Mouse (Mus musculus): Measurements from ENCODE around the gene Rap1gap2. TPM values are rescaled to one million over a fixed set of nuclear protein-coding genes. Genes with fewer than 3 reads are reported as not detected.

Gene Rap1gap2
- polyA plus RNA-seq, 1 experiment from 2014 or later = 3.4 TPM

GRCm38 (mm10) chr11:74648676-74649075 is 38.0 kb upstream of the Rap1gap2 start:
- ATAC-seq (ENCODE audit: low read depth) (peak; percentile 16; the same call in 1 of the 2 replicates), DNase-seq (ENCODE audit: low spot score) (no peak)
- 3% methylated on average over 1 of the region's 1 CpGs for whole genome bisulfite sequencing
- H3K36me3 ChIP-seq (ENCODE audit: control insufficient read depth, insufficient read depth, low read length) = no peaks in the 10 kb centered on the region
- H3K4me3 ChIP-seq (ENCODE audit: low read depth, low read length) = peak overlapping the region; percentile 98
- peak overlapping the region; percentile 82 for H3K4me2 ChIP-seq (ENCODE audit: low read depth, low read length)
- H3K9me3 ChIP-seq (ENCODE audit: control insufficient read depth, low read length) = no peaks in the 10 kb centered on the region
- no peaks in the 10 kb centered on the region for H3K27me3 ChIP-seq (replicated peaks; ENCODE audit: control insufficient read depth, insufficient read depth, low read length)
- peak overlapping the region; percentile 63 for H3K27ac ChIP-seq (replicated peaks; ENCODE audit: low read depth, low read length)
- H3K4me1 ChIP-seq (ENCODE audit: control insufficient read depth, insufficient read depth, low read length) = peaks cover 20% of the 10 kb centered on the region
- peak overlapping the region; percentile 89 for H3K9ac ChIP-seq (ENCODE audit: low read depth, low read length)

DNA sequence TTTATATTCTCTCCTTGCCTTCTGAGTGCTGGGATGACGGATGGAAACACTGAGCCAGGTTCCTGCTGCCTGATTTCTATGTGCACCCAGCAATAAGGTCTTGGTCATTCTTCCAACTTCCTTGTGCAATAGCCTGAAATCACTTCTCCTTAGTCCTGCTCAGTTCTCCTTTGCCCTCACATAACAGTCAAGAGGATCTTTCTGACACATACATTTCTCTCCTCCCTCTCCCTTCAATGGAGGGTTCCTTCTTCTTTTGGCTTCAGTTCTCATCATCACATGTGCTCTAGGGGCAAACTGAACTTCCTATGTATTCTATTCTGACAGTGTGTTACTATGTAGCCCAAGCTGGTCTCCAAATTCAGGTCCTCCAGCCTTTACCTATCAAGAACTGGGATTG is 37.3 kb upstream of the Rap1gap2 start:
- Histone ChIP-seq H3K4me2 (ENCODE audit: low read depth, low read length) (no peak overlapping the region), H3K9ac (ENCODE audit: low read depth, low read length) (no peak overlapping the region), H3K36me3 (ENCODE audit: control insufficient read depth, insufficient read depth, low read length) (no peaks in the 10 kb centered on the region), H3K27ac (replicated peaks; ENCODE audit: low read depth, low read length) (no peak overlapping the region), H3K4me1 (ENCODE audit: control insufficient read depth, insufficient read depth, low read length) (peaks cover 17% of the 10 kb centered on the region), H3K27me3 (replicated peaks; ENCODE audit: control insufficient read depth, insufficient read depth, low read length) (no peaks in the 10 kb centered on the region), H3K4me3 (ENCODE audit: low read depth, low read length) (no peak overlapping the region), H3K9me3 (ENCODE audit: control insufficient read depth, low read length) (no peaks in the 10 kb centered on the region)
- no peak for ATAC-seq (ENCODE audit: low read depth)
- WGBS = 89% methylated on average over 1 of the region's 1 CpGs
- DNase-seq (ENCODE audit: low spot score) = no peak

GRCm38 (mm10) chr11:74639628-74640027 is 28.9 kb upstream of the Rap1gap2 start:
- WGBS = 75% methylated on average over 1 of the region's 1 CpGs

GRCm38 (mm10) chr11:74638791-74639411 is 28.2 kb upstream of the Rap1gap2 start:
- H3K27me3 ChIP-seq (replicated peaks; ENCODE audit: control insufficient read depth, insufficient read depth, low read length) = no peaks in the 10 kb centered on the region
- no peaks in the 10 kb centered on the region for H3K9me3 ChIP-seq (ENCODE audit: control insufficient read depth, low read length)
- H3K9ac ChIP-seq (ENCODE audit: low read depth, low read length) = peak overlapping the region; percentile 69
- H3K4me2 ChIP-seq (ENCODE audit: low read depth, low read length) = peak overlapping the region; percentile 62
- DNase-seq (ENCODE audit: low spot score) = no peak
- peak; percentile 30 for ATAC-seq (ENCODE audit: low read depth)
- H3K4me3 ChIP-seq (ENCODE audit: low read depth, low read length) = peak overlapping the region; percentile 57
- peaks cover 10% of the 10 kb centered on the region for H3K4me1 ChIP-seq (ENCODE audit: control insufficient read depth, insufficient read depth, low read length)
- no peaks in the 10 kb centered on the region for H3K36me3 ChIP-seq (ENCODE audit: control insufficient read depth, insufficient read depth, low read length)
- peak overlapping the region; percentile 84 for H3K27ac ChIP-seq (replicated peaks; ENCODE audit: low read depth, low read length)
- 7% methylated on average over 9 of the region's 9 CpGs for WGBS

More at GRCm38 (mm10) chr11:74639628-74640027, 28.9 kb upstream of the Rap1gap2 start:
- H3K36me3 ChIP-seq (ENCODE audit: control insufficient read depth, insufficient read depth, low read length) = no peaks in the 10 kb centered on the region
- DNase-seq (ENCODE audit: low spot score) (no peak), ATAC-seq (ENCODE audit: low read depth) (no peak)
- H3K4me3 ChIP-seq (ENCODE audit: low read depth, low read length) = no peak overlapping the region
- 0 out of 2 replicates have a peak overlapping the region, but pooled peaks have one; percentile 62 for H3K4me2 ChIP-seq (ENCODE audit: low read depth, low read length)
- H3K27me3 ChIP-seq (replicated peaks; ENCODE audit: control insufficient read depth, insufficient read depth, low read length) = no peaks in the 10 kb centered on the region
- H3K9ac ChIP-seq (ENCODE audit: low read depth, low read length) = no peak overlapping the region
- no peak overlapping the region for H3K27ac ChIP-seq (replicated peaks; ENCODE audit: low read depth, low read length)
- H3K9me3 ChIP-seq (ENCODE audit: control insufficient read depth, low read length) = no peaks in the 10 kb centered on the region
- peaks cover 10% of the 10 kb centered on the region for H3K4me1 ChIP-seq (ENCODE audit: control insufficient read depth, insufficient read depth, low read length)

DNA sequence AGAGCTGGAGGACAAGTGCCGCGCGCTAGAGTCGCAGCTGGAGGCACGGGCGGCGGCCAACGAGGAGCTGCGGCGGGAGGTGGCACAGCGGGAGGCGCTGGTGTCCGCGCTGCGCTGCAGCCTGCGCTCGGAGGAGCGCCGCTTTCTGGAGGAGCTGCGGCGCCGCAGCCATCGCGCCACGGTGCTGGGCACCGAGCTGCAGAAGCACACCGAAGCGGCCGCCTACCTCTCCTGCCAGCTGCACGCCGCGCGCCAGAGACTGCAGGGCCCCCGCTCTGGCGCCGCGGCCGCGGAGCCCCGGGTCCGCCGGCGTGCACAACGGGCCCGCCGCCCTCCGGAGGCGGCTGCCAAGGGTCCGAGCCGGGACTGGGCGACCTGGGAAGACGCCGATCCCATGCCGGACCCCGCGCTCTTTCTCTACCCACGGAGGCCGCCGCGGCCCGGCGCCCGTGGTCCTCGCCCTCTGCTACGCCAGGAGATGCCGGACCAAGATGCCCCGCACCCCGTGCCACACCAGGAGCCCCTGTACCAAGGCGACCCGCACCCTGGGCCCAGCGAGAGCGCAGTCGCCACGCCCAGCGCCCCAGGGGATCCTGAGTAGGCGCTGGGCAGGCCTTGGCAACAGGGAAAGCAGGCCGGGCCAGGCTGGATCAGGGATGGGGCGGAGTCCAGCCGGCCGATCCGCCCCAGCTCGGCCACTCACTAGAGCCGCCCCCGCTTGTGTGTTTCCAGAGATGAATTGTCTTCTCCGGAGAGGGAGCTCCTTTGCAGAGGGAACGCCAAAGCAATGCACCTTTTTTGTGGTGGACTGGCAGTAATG is 27.5 kb upstream of the Rap1gap2 start:
- Histone ChIP-seq H3K27ac (replicated peaks; ENCODE audit: low read depth, low read length) (peak overlapping the region; percentile 84), H3K36me3 (ENCODE audit: control insufficient read depth, insufficient read depth, low read length) (no peaks in the 10 kb centered on the region), H3K9me3 (ENCODE audit: control insufficient read depth, low read length) (no peaks in the 10 kb centered on the region), H3K4me3 (ENCODE audit: low read depth, low read length) (peak overlapping the region; percentile 57), H3K9ac (ENCODE audit: low read depth, low read length) (peak overlapping the region; percentile 69), H3K27me3 (replicated peaks; ENCODE audit: control insufficient read depth, insufficient read depth, low read length) (no peaks in the 10 kb centered on the region), H3K4me2 (ENCODE audit: low read depth, low read length) (peak overlapping the region; percentile 62), H3K4me1 (ENCODE audit: control insufficient read depth, insufficient read depth, low read length) (peaks cover 10% of the 10 kb centered on the region)
- WGBS = under 1% methylated on average over 40 of the region's 86 CpGs
- peak; percentile 90 for DNase-seq (ENCODE audit: low spot score)
- ATAC-seq (ENCODE audit: low read depth) = peak; percentile 92

- Histone ChIP-seq H3K27ac (replicated peaks; ENCODE audit: low read depth, low read length) (peak overlapping the region; percentile 84), H3K27me3 (replicated peaks; ENCODE audit: control insufficient read depth, insufficient read depth, low read length) (no peaks in the 10 kb centered on the region), H3K4me2 (ENCODE audit: low read depth, low read length) (peak overlapping the region; percentile 62), H3K4me3 (ENCODE audit: low read depth, low read length) (peak overlapping the region; percentile 57), H3K9me3 (ENCODE audit: control insufficient read depth, low read length) (no peaks in the 10 kb centered on the region), H3K4me1 (ENCODE audit: control insufficient read depth, insufficient read depth, low read length) (peaks cover 10% of the 10 kb centered on the region), H3K36me3 (ENCODE audit: control insufficient read depth, insufficient read depth, low read length) (no peaks in the 10 kb centered on the region), H3K9ac (ENCODE audit: low read depth, low read length) (peak overlapping the region; percentile 69)
- 18% methylated on average over 8 of the region's 8 CpGs for WGBS
- no peak for DNase-seq (ENCODE audit: low spot score)
- no peak for ATAC-seq (ENCODE audit: low read depth)
These were observed 26.8 kb upstream of the Rap1gap2 start for GRCm38 (mm10) chr11:74637486-74637885.

DNA sequence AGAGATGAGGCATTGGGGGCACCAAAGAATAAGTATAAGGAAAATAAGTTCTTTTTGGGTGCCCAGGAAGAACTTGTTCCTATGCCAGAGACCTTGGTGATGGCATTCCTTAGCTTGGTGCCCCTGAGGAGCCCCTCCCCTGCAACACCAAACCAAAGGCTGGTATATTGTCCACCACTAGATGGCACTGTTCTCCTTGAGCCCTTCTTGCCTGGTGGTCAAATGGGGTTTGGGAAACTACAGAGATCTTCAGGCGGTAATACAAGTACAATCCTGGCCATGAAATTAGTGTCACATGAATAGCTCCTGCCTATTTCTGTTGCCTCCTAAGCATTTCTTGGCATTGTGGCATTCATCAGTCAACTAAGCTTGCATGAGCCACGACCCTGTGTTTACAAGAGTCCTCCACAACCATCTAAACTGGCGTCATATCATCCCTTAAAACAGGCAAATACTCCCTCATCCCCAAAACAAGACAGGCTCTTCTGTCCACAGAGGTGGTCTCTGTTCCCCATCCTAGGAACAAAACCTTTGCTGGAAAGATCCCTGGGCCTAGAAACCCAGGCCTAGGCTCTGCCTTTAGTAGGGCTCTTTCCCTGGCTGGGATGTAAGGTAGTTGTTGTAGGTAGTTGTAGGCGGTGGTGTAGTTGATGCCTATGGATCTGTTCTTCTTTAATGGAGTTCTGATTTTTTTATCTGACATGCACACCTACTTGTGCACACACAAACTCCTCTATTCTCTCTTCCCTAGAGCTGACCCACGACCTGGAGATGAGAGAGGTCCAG is 24.0 kb upstream of the Rap1gap2 start:
- no peak overlapping the region for H3K4me2 ChIP-seq (ENCODE audit: low read depth, low read length)
- no peaks in the 10 kb centered on the region for H3K36me3 ChIP-seq (ENCODE audit: control insufficient read depth, insufficient read depth, low read length)
- H3K27ac ChIP-seq (replicated peaks; ENCODE audit: low read depth, low read length) = no peak overlapping the region
- no peak overlapping the region for H3K9ac ChIP-seq (ENCODE audit: low read depth, low read length)
- H3K4me3 ChIP-seq (ENCODE audit: low read depth, low read length) = no peak overlapping the region
- no peaks in the 10 kb centered on the region for H3K9me3 ChIP-seq (ENCODE audit: control insufficient read depth, low read length)
- H3K4me1 ChIP-seq (ENCODE audit: control insufficient read depth, insufficient read depth, low read length) = peaks cover 10% of the 10 kb centered on the region
- H3K27me3 ChIP-seq (replicated peaks; ENCODE audit: control insufficient read depth, insufficient read depth, low read length) = no peaks in the 10 kb centered on the region
- ATAC-seq (ENCODE audit: low read depth) = no peak
- WGBS = 70% methylated on average over 5 of the region's 5 CpGs
- peak; percentile 85 for DNase-seq (ENCODE audit: low spot score)
